Mouse (Mus musculus): Measurements from ENCODE around the gene Atad5. TPM values are rescaled to one million over a fixed set of nuclear protein-coding genes. Genes with fewer than 3 reads are reported as not detected.

Atad5 gene
- polyA plus RNA-seq (2012; fragmentation: generic; extraction: Trizol), result 0.58 TPM

DNA sequence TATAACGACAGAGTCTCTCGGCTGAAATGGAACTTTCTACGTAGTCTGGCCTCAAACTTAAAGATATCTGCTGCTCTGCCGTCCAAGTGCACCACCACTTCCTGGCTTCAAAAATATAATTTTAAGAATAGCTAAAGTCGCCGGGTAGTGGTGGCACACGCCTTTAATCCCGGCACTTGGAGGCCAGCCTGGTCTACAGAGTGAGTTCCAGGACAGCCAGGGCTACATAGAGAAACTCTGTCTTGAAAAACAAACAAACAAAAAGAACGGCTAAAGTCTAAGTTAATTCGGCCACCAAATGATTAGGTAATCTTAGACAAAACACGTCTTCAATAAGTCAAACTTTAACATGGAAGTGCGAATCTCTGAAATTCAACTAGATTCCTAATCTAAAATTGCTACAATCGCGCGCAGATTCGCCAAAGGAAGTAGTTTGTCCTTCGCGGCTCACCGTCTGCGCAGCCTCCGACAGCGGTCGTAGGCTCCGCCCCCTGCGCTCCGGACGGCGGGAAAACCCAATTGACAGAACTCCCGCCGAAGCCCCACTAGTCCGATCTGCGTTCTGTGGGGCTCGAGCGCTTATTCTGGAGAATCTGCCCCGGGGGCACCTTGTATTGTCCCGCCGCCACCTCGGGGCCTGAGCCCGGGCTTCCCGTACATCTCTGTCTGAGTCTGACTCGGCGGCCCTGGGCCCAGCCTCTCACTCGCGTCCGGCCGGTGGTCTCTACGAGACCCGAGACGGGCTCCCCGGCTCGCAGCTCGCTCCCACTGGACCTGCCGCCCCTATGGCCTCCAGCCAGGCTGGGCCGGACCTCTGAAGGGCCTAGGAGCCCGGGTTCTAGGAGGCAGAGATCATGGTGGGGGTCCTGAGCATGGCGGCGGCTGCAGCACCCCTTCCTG, at the start of gene Atad5:
Gene Atad5 (plus strand): TSS at position 484 of the 900 bp plus-strand sequence.
- peak in 1 of 3 experiments; percentile 5 for TF ChIP-seq MYOD1 (IDR thresholded peaks at IDR 0.05; ENCODE audit: control insufficient read depth in 1 of 3, insufficient read length in 2 of 3, low read depth in 2 of 3)
- peak; percentile 98 for TF ChIP-seq E2F4 (IDR thresholded peaks at IDR 0.05; ENCODE audit: insufficient read depth)
- TF ChIP-seq TCF12 (IDR thresholded peaks at IDR 0.05; ENCODE audit: insufficient read depth, poor library complexity, severe bottlenecking), result no peak
- no peak for TF ChIP-seq TCF3 (IDR thresholded peaks at IDR 0.05; ENCODE audit: insufficient read length, low read depth)
- TF ChIP-seq SRF (IDR thresholded peaks at IDR 0.05; ENCODE audit: control insufficient read depth, insufficient read length, low read depth), result no peak
- Histone ChIP-seq H3K27me3 (ENCODE audit: control insufficient read depth, insufficient read depth, insufficient read length) (no peaks in the 10 kb centered on the region), H3ac (ENCODE audit: control insufficient read depth, insufficient read length) (peak within 1 kb of the TSS; percentile 7), H3K4me2 (ENCODE audit: low read depth) (peak within 1 kb of the TSS; percentile 88), H3K36me3 (ENCODE audit: control insufficient read depth, insufficient read depth) (no peaks in the 10 kb centered on the region), H3K4me3 (peak within 1 kb of the TSS; percentile 67), H3K79me2 (ENCODE audit: control insufficient read depth, insufficient read depth) (peaks cover 32% of the 10 kb centered on the region)

DNA sequence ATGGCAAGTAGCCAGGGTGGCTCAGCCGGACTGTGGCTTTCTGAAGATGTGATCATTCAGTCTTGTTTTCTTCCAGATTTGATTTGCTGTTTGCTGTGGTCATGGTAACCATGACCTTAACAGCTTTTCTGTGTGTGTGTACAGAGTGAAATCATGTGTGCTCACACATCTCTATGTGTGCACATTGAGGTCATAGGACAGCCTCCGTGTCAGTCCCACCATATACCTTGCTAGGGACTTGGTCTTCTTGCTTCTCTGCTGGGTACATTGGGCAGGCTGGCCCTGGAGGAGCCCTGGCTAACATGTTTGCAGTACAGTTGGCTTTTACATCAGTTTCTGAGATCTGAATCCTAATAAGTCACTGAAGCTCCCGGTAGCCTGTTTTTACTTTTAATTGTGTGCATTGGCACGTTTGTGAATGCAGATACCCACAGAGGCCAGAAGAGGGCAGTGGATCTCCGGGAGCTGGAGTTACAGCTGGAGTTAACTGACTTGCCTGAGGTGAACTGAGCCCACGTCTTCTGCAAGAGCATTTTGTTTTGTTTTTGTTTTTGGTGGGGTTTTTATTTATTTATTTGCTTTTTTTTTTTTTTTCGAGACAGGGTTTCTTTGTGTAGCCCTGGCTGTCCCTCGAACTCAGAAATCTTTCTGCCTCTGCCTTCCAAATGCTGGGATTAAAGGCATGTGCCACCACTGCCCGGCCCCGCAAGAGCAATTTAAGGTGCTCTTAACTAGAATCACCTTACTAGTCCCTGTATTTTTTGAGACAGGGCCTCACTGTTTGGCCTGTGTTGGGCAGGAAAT, 46.4 kb upstream of the Atad5 start:
- Histone ChIP-seq H3K4me3 (no peak overlapping the region), H3K27me3 (ENCODE audit: control insufficient read depth, insufficient read depth, insufficient read length) (no peaks in the 10 kb centered on the region), H3K36me3 (ENCODE audit: control insufficient read depth, insufficient read depth) (peaks cover under 1% of the 10 kb centered on the region), H3K4me2 (ENCODE audit: low read depth) (no peak overlapping the region), H3K79me2 (ENCODE audit: control insufficient read depth, insufficient read depth) (no peaks in the 10 kb centered on the region), H3ac (ENCODE audit: control insufficient read depth, insufficient read length) (no peak overlapping the region)
- TF ChIP-seq MYOD1 (IDR thresholded peaks at IDR 0.05; ENCODE audit: control insufficient read depth in 1 of 3, insufficient read length in 2 of 3, low read depth in 2 of 3) (no peak), TCF3 (IDR thresholded peaks at IDR 0.05; ENCODE audit: insufficient read length, low read depth) (no peak), SRF (IDR thresholded peaks at IDR 0.05; ENCODE audit: control insufficient read depth, insufficient read length, low read depth) (no peak), MAX (IDR thresholded peaks at IDR 0.05; ENCODE audit: low read depth) (no peak), USF1 (IDR thresholded peaks at IDR 0.05; ENCODE audit: low read depth) (no peak), POLR2AphosphoS2 (IDR thresholded peaks at IDR 0.05; ENCODE audit: insufficient read length, low read depth) (no peak), CEBPB (IDR thresholded peaks at IDR 0.05; ENCODE audit: insufficient read depth, poor library complexity, severe bottlenecking) (no peak), REST (IDR thresholded peaks at IDR 0.05; ENCODE audit: insufficient read depth, insufficient read length) (no peak), TCF12 (IDR thresholded peaks at IDR 0.05; ENCODE audit: insufficient read depth, poor library complexity, severe bottlenecking) (no peak), E2F4 (IDR thresholded peaks at IDR 0.05; ENCODE audit: insufficient read depth) (no peak), MYOG (IDR thresholded peaks at IDR 0.05; ENCODE audit: control insufficient read depth in 1 of 3, insufficient read depth in 1 of 3, insufficient read length in 2 of 3, low read depth in 2 of 3) (no peak), POLR2A (IDR thresholded peaks at IDR 0.05; ENCODE audit: insufficient read length, low read depth) (no peak)

DNA sequence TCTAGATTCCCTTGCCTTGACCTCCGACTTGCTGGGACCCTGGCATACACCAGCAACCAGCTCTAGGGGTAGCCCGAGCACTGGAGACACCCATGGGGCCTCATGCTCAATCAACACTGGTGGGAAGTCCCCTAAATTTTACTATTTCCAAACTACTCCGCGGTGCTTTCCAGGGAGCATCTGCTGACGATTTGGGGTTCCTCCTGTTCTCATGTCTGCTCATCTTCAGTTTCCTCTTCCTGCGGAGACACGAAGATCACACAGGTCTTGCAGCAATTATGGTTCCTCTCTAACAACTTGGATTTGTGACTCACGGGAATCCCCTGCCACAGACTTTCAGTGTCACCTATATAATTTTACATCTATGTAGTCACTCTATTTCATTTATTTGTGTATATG, 45.8 kb upstream of the Atad5 start:
- no peak overlapping the region for H3ac ChIP-seq (ENCODE audit: control insufficient read depth, insufficient read length)
- no peaks in the 10 kb centered on the region for H3K27me3 ChIP-seq (ENCODE audit: control insufficient read depth, insufficient read depth, insufficient read length)
- H3K4me3 ChIP-seq, result no peak overlapping the region
- TF ChIP-seq POLR2AphosphoS2 (IDR thresholded peaks at IDR 0.05; ENCODE audit: insufficient read length, low read depth) (no peak), E2F4 (IDR thresholded peaks at IDR 0.05; ENCODE audit: insufficient read depth) (no peak), MAX (IDR thresholded peaks at IDR 0.05; ENCODE audit: low read depth) (no peak), SRF (IDR thresholded peaks at IDR 0.05; ENCODE audit: control insufficient read depth, insufficient read length, low read depth) (no peak), USF1 (IDR thresholded peaks at IDR 0.05; ENCODE audit: low read depth) (no peak), POLR2A (IDR thresholded peaks at IDR 0.05; ENCODE audit: insufficient read length, low read depth) (no peak), TCF3 (IDR thresholded peaks at IDR 0.05; ENCODE audit: insufficient read length, low read depth) (no peak), MYOG (IDR thresholded peaks at IDR 0.05; ENCODE audit: control insufficient read depth in 1 of 3, insufficient read depth in 1 of 3, insufficient read length in 2 of 3, low read depth in 2 of 3) (no peak), CEBPB (IDR thresholded peaks at IDR 0.05; ENCODE audit: insufficient read depth, poor library complexity, severe bottlenecking) (no peak), TCF12 (IDR thresholded peaks at IDR 0.05; ENCODE audit: insufficient read depth, poor library complexity, severe bottlenecking) (no peak)
- H3K79me2 ChIP-seq (ENCODE audit: control insufficient read depth, insufficient read depth), result no peaks in the 10 kb centered on the region
- no peak overlapping the region for H3K4me2 ChIP-seq (ENCODE audit: low read depth)
- H3K36me3 ChIP-seq (ENCODE audit: control insufficient read depth, insufficient read depth), result peaks cover 6% of the 10 kb centered on the region

DNA sequence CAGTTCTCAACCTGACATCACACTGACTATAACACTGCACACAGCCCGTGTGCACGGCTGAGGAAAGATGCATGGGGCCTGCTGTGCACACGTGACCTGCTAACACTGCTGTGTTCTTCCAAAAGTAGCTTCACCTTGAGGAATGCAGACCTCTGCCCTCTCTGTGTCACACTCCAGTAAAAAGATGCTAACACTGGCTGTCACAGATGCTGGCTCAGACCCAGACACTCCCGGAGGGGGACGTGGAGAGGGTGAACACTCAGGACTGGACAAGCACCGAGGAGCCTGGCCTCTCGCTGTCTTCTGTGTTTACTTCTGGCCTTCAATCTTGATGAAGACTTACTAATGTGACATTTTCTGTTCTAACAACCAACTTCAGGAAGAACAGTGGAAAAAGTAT, 42.3 kb upstream of the Atad5 start:
- no peak overlapping the region for H3ac ChIP-seq (ENCODE audit: control insufficient read depth, insufficient read length)
- H3K79me2 ChIP-seq (ENCODE audit: control insufficient read depth, insufficient read depth), result no peaks in the 10 kb centered on the region
- H3K4me2 ChIP-seq (ENCODE audit: low read depth), result no peak overlapping the region
- peaks cover 6% of the 10 kb centered on the region for H3K36me3 ChIP-seq (ENCODE audit: control insufficient read depth, insufficient read depth)
- TF ChIP-seq USF1 (IDR thresholded peaks at IDR 0.05; ENCODE audit: low read depth) (no peak), MYOD1 (IDR thresholded peaks at IDR 0.05; ENCODE audit: control insufficient read depth in 1 of 3, insufficient read length in 2 of 3, low read depth in 2 of 3) (no peak), SRF (IDR thresholded peaks at IDR 0.05; ENCODE audit: control insufficient read depth, insufficient read length, low read depth) (no peak), TCF3 (IDR thresholded peaks at IDR 0.05; ENCODE audit: insufficient read length, low read depth) (no peak), MAX (IDR thresholded peaks at IDR 0.05; ENCODE audit: low read depth) (no peak), REST (IDR thresholded peaks at IDR 0.05; ENCODE audit: insufficient read depth, insufficient read length) (no peak), MYOG (IDR thresholded peaks at IDR 0.05; ENCODE audit: control insufficient read depth in 1 of 3, insufficient read depth in 1 of 3, insufficient read length in 2 of 3, low read depth in 2 of 3) (no peak), CEBPB (IDR thresholded peaks at IDR 0.05; ENCODE audit: insufficient read depth, poor library complexity, severe bottlenecking) (no peak), TCF12 (IDR thresholded peaks at IDR 0.05; ENCODE audit: insufficient read depth, poor library complexity, severe bottlenecking) (no peak), E2F4 (IDR thresholded peaks at IDR 0.05; ENCODE audit: insufficient read depth) (no peak), POLR2A (IDR thresholded peaks at IDR 0.05; ENCODE audit: insufficient read length, low read depth) (no peak), POLR2AphosphoS2 (IDR thresholded peaks at IDR 0.05; ENCODE audit: insufficient read length, low read depth) (no peak)
- H3K4me3 ChIP-seq, result no peak overlapping the region
- H3K27me3 ChIP-seq (ENCODE audit: control insufficient read depth, insufficient read depth, insufficient read length), result no peaks in the 10 kb centered on the region
